Mouse (Mus musculus): ENCODE data around the gene Ifnl3. TPM values are rescaled to one million over a fixed set of nuclear protein-coding genes. Genes with fewer than 3 reads are reported as not detected.
"Not testable (repeated sequence)": the region's sequence is repeated elsewhere in the genome, so short reads cannot be mapped to it uniquely, and the experiment has no call there.

The Ifnl3 gene
- polyA plus RNA-seq (2016; fragmentation: Nextera tagmentation; extraction: Ambion mirVana): not detected in 2 replicates

- not testable (repeated sequence) for H3K4me3 ChIP-seq; H3K9me3 ChIP-seq; H3K27me3 ChIP-seq (ENCODE audit: insufficient read depth, poor library complexity, severe bottlenecking); H3K36me3 ChIP-seq; H3K4me1 ChIP-seq (replicated peaks); DNase-seq (ENCODE audit: low spot score); H3K27ac ChIP-seq
- WGBS: 74% methylated on average over 5 of the region's 6 CpGs
These were observed at the start of gene Ifnl3 for GRCm38 (mm10) chr7:28522536-28522935. Ifnl3 (plus strand) TSS chr7:28522836.

- no peaks in the 10 kb centered on the region for H3K36me3 ChIP-seq
- H3K27ac ChIP-seq: no peak overlapping the region
- no peaks in the 10 kb centered on the region for H3K27me3 ChIP-seq (ENCODE audit: insufficient read depth, poor library complexity, severe bottlenecking)
- 87% methylated on average over 6 of the region's 6 CpGs for WGBS
- no peak for DNase-seq (ENCODE audit: low spot score)
- H3K4me3 ChIP-seq: no peak overlapping the region
- H3K4me1 ChIP-seq (replicated peaks): peaks cover 7% of the 10 kb centered on the region
- no peaks in the 10 kb centered on the region for H3K9me3 ChIP-seq
These were observed 46.4 kb upstream of the Ifnl3 start for GRCm38 (mm10) chr7:28476191-28476590.

- no peaks in the 10 kb centered on the region for H3K27me3 ChIP-seq (ENCODE audit: insufficient read depth, poor library complexity, severe bottlenecking)
- DNase-seq (ENCODE audit: low spot score): no peak
- no peaks in the 10 kb centered on the region for H3K36me3 ChIP-seq
- no peak overlapping the region for H3K4me3 ChIP-seq
- H3K27ac ChIP-seq: no peak overlapping the region
- 89% methylated on average over 5 of the region's 5 CpGs for WGBS
- H3K4me1 ChIP-seq (replicated peaks): peaks cover 7% of the 10 kb centered on the region
- H3K9me3 ChIP-seq: no peaks in the 10 kb centered on the region
These were observed 45.3 kb upstream of the Ifnl3 start for GRCm38 (mm10) chr7:28477363-28477762.

GRCm38 (mm10) chr7:28478854-28479253, 43.8 kb upstream of the Ifnl3 start:
- DNase-seq (ENCODE audit: low spot score): peak; percentile 20
- 10% methylated on average over 8 of the region's 8 CpGs for WGBS
- H3K4me3 ChIP-seq: no peak overlapping the region
- H3K36me3 ChIP-seq: no peaks in the 10 kb centered on the region
- H3K9me3 ChIP-seq: no peaks in the 10 kb centered on the region
- 0 out of 2 replicates have a peak, but pooled peaks cover 3% of the 10 kb centered on the region for H3K27me3 ChIP-seq (ENCODE audit: insufficient read depth, poor library complexity, severe bottlenecking)
- peaks cover 7% of the 10 kb centered on the region for H3K4me1 ChIP-seq (replicated peaks)
- H3K27ac ChIP-seq: no peak overlapping the region

GRCm38 (mm10) chr7:28482854-28483253, 39.8 kb upstream of the Ifnl3 start:
- no peaks in the 10 kb centered on the region for H3K9me3 ChIP-seq
- H3K4me3 ChIP-seq: no peak overlapping the region
- no peak overlapping the region for H3K27ac ChIP-seq
- peaks cover 9% of the 10 kb centered on the region for H3K4me1 ChIP-seq (replicated peaks)
- 86% methylated on average over 11 of the region's 11 CpGs for WGBS
- no peak for DNase-seq (ENCODE audit: low spot score)
- no peaks in the 10 kb centered on the region for H3K36me3 ChIP-seq
- peaks cover 20% of the 10 kb centered on the region for H3K27me3 ChIP-seq (ENCODE audit: insufficient read depth, poor library complexity, severe bottlenecking)

GRCm38 (mm10) chr7:28484192-28484591, 38.4 kb upstream of the Ifnl3 start:
- Histone ChIP-seq H3K27ac (no peak overlapping the region), H3K27me3 (ENCODE audit: insufficient read depth, poor library complexity, severe bottlenecking) (peaks cover 34% of the 10 kb centered on the region), H3K4me3 (no peak overlapping the region), H3K36me3 (no peaks in the 10 kb centered on the region), H3K4me1 (replicated peaks) (peaks cover 8% of the 10 kb centered on the region), H3K9me3 (no peaks in the 10 kb centered on the region)
- no peak for DNase-seq (ENCODE audit: low spot score)
- WGBS: 36% methylated on average over 4 of the region's 4 CpGs

GRCm38 (mm10) chr7:28488030-28488491, 34.6 kb upstream of the Ifnl3 start:
- WGBS: 7% methylated on average over 16 of the region's 16 CpGs
- H3K9me3 ChIP-seq: no peaks in the 10 kb centered on the region
- peaks cover 14% of the 10 kb centered on the region for H3K4me1 ChIP-seq (replicated peaks)
- no peaks in the 10 kb centered on the region for H3K36me3 ChIP-seq
- H3K4me3 ChIP-seq: peak overlapping the region; percentile 36
- no peak for DNase-seq (ENCODE audit: low spot score)
- H3K27ac ChIP-seq: no peak overlapping the region
- H3K27me3 ChIP-seq (ENCODE audit: insufficient read depth, poor library complexity, severe bottlenecking): peaks cover 35% of the 10 kb centered on the region

GRCm38 (mm10) chr7:28490410-28490809, 32.2 kb upstream of the Ifnl3 start:
- Histone ChIP-seq H3K9me3 (no peaks in the 10 kb centered on the region), H3K4me1 (replicated peaks) (peaks cover 14% of the 10 kb centered on the region), H3K27me3 (ENCODE audit: insufficient read depth, poor library complexity, severe bottlenecking) (peaks cover 32% of the 10 kb centered on the region), H3K36me3 (no peaks in the 10 kb centered on the region), H3K4me3 (peak overlapping the region; percentile 24; the same call in 1 of the 2 replicates), H3K27ac (peak overlapping the region; percentile 53; the same call in 1 of the 2 replicates)
- WGBS: 3% methylated on average over 10 of the region's 10 CpGs
- DNase-seq (ENCODE audit: low spot score): peak; percentile 63

GRCm38 (mm10) chr7:28490903-28491302, 31.7 kb upstream of the Ifnl3 start:
- Histone ChIP-seq H3K36me3 (no peaks in the 10 kb centered on the region), H3K4me3 (peak overlapping the region; percentile 24; the same call in 1 of the 2 replicates), H3K27ac (peak overlapping the region; percentile 53; the same call in 1 of the 2 replicates), H3K4me1 (replicated peaks) (peaks cover 14% of the 10 kb centered on the region), H3K9me3 (no peaks in the 10 kb centered on the region), H3K27me3 (ENCODE audit: insufficient read depth, poor library complexity, severe bottlenecking) (peaks cover 32% of the 10 kb centered on the region)
- DNase-seq (ENCODE audit: low spot score): no peak
- 37% methylated on average over 14 of the region's 14 CpGs for WGBS

GRCm38 (mm10) chr7:28492310-28492709, 30.3 kb upstream of the Ifnl3 start:
- 89% methylated on average over 8 of the region's 8 CpGs for WGBS

GRCm38 (mm10) chr7:28495426-28495825, 27.2 kb upstream of the Ifnl3 start:
- no peak overlapping the region for H3K4me3 ChIP-seq
- no peak for DNase-seq (ENCODE audit: low spot score)
- no peak overlapping the region for H3K27ac ChIP-seq
- H3K9me3 ChIP-seq: 0 out of 2 replicates have a peak, but pooled peaks cover 2% of the 10 kb centered on the region
- no peaks in the 10 kb centered on the region for H3K27me3 ChIP-seq (ENCODE audit: insufficient read depth, poor library complexity, severe bottlenecking)
- peaks cover 5% of the 10 kb centered on the region; the same call in 1 of the 2 replicates for H3K4me1 ChIP-seq (replicated peaks)
- no peaks in the 10 kb centered on the region for H3K36me3 ChIP-seq
- 86% methylated on average over 11 of the region's 11 CpGs for WGBS

More at GRCm38 (mm10) chr7:28492310-28492709, 30.3 kb upstream of the Ifnl3 start:
- Histone ChIP-seq H3K9me3 (no peaks in the 10 kb centered on the region), H3K36me3 (no peaks in the 10 kb centered on the region), H3K4me1 (replicated peaks) (peaks cover 14% of the 10 kb centered on the region), H3K4me3 (no peak overlapping the region), H3K27me3 (ENCODE audit: insufficient read depth, poor library complexity, severe bottlenecking) (peaks cover 20% of the 10 kb centered on the region), H3K27ac (no peak overlapping the region)
- no peak for DNase-seq (ENCODE audit: low spot score)

GRCm38 (mm10) chr7:28505585-28505984, 17.1 kb upstream of the Ifnl3 start:
- Histone ChIP-seq H3K4me3 (no peak overlapping the region), H3K27me3 (ENCODE audit: insufficient read depth, poor library complexity, severe bottlenecking) (no peaks in the 10 kb centered on the region), H3K36me3 (no peaks in the 10 kb centered on the region), H3K4me1 (replicated peaks) (no peaks in the 10 kb centered on the region), H3K9me3 (peaks cover 7% of the 10 kb centered on the region; the same call in 1 of the 2 replicates), H3K27ac (no peak overlapping the region)
- peak; percentile 18 for DNase-seq (ENCODE audit: low spot score)
- WGBS: 12% methylated on average over 5 of the region's 5 CpGs

GRCm38 (mm10) chr7:28509121-28509520, 13.5 kb upstream of the Ifnl3 start:
- H3K4me3 ChIP-seq; H3K4me1 ChIP-seq (replicated peaks); H3K9me3 ChIP-seq; H3K36me3 ChIP-seq; H3K27ac ChIP-seq; H3K27me3 ChIP-seq (ENCODE audit: insufficient read depth, poor library complexity, severe bottlenecking); DNase-seq (ENCODE audit: low spot score): not testable (repeated sequence)
- WGBS: 92% methylated on average over 2 of the region's 2 CpGs

Data from hindbrain, embryonic 10.5 days (tissue).